In the genomic region with DNA sequence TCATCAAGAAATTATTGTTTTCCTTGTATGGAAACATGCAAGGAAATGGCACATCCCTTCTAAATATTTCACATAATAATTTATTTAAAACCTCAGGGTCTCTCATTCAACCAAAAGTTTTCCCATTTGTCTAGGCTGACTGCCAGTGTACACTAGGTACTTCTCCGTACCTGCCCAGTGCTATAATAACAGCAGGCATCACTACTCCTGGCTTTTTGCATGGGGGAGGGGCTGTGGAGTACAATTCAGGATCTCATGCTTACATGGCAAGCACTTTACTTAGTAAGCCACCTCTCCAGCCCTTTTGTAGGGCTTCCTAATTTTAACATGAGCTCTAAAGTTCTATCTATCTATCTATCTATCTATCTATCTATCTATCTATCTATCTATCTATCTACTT, we compare ENCODE assay signal across 20 mouse cellular contexts.
"Had no signal": no experiment of that assay in that cellular context is flagged by ENCODE, and none has a peak within 500 bp of the region (broad histone marks: within the 10 kb centered on the region; RNA-seq: fewer than 3 reads in every experiment).

No protein-coding gene starts in this region.

- DNase-seq: liver; liver, embryonic 13.5 days; liver, postnatal 0 days; retina, postnatal 1 day; right cerebral cortex, adult 18-20 months; thymus, adult 2 months; thymus, postnatal 25 days; thymus, postnatal 4 days had no signal

- H3K27ac ChIP-seq: liver, embryonic 13.5 days; liver, embryonic 15.5 days; lung, embryonic 15.5 days; midbrain, embryonic 13.5 days; midbrain, embryonic 15.5 days; neural tube, embryonic 13.5 days; neural tube, embryonic 15.5 days; stomach, embryonic 15.5 days; stomach, postnatal 0 days had no signal

- H3K4me1 ChIP-seq: liver, embryonic 13.5 days; liver, embryonic 15.5 days; midbrain, embryonic 13.5 days; midbrain, embryonic 15.5 days; neural tube, embryonic 13.5 days; neural tube, embryonic 15.5 days had no signal

- H3K27me3 ChIP-seq: liver, embryonic 13.5 days; liver, embryonic 15.5 days; lung, embryonic 15.5 days; megakaryocyte, embryonic 14.5 days; midbrain, embryonic 13.5 days; midbrain, embryonic 15.5 days; neural tube, embryonic 13.5 days; neural tube, embryonic 15.5 days; stomach, embryonic 15.5 days had no signal

- H3K4me2 ChIP-seq: liver, embryonic 11.5 days; liver, embryonic 13.5 days; liver, embryonic 15.5 days; lung, embryonic 15.5 days; midbrain, embryonic 11.5 days; midbrain, embryonic 13.5 days; midbrain, embryonic 15.5 days; neural tube, embryonic 13.5 days; neural tube, embryonic 15.5 days; stomach, embryonic 15.5 days had no signal

- H3K9ac ChIP-seq: liver, embryonic 13.5 days; liver, embryonic 15.5 days; liver, postnatal 0 days; lung, embryonic 15.5 days; midbrain, embryonic 13.5 days; midbrain, embryonic 15.5 days; neural tube, embryonic 13.5 days; neural tube, embryonic 15.5 days; stomach, embryonic 15.5 days had no signal

- ATAC-seq: liver, postnatal 0 days; midbrain, embryonic 13.5 days; midbrain, embryonic 15.5 days had no signal

- H3K36me3 ChIP-seq: liver, embryonic 13.5 days; liver, embryonic 15.5 days; lung, embryonic 15.5 days; midbrain, embryonic 13.5 days; midbrain, embryonic 15.5 days; neural tube, embryonic 13.5 days; neural tube, embryonic 15.5 days; stomach, embryonic 15.5 days had no signal

- H3K9me3 ChIP-seq: liver, embryonic 13.5 days; liver, embryonic 15.5 days; lung, embryonic 15.5 days; megakaryocyte, embryonic 14.5 days; midbrain, embryonic 13.5 days; midbrain, embryonic 15.5 days; neural tube, embryonic 13.5 days; neural tube, embryonic 15.5 days; stomach, embryonic 15.5 days had no signal

- H3K4me3 ChIP-seq: liver, embryonic 13.5 days; liver, embryonic 15.5 days; lung, embryonic 15.5 days; megakaryocyte, embryonic 14.5 days; midbrain, embryonic 13.5 days; midbrain, embryonic 15.5 days; myocyte; neural tube, embryonic 13.5 days; neural tube, embryonic 15.5 days; stomach, embryonic 15.5 days had no signal
